Mouse (Mus musculus): Measurements from ENCODE around the gene Icam5.

- TF ChIP-seq CTCF (IDR thresholded peaks at IDR 0.05; ENCODE audit: borderline replicate concordance, insufficient read depth, low read length) = no peak
- TF ChIP-seq POLR2A (IDR thresholded peaks at IDR 0.05; ENCODE audit: low read depth, low read length) = no peak
Measured at GRCm38 (mm10) chr9:21036161-21036560, 4.3 kb downstream of the Icam5 start.

Measured in embryonic fibroblast, embryonic 13.5 days (primary cell).